Mouse (Mus musculus) mature B cell (primary cell): ENCODE results near the gene Prrt1.

Experiments
- in situ Hi-C: fragments of 300-500 bp; cut with MboI; formaldehyde crosslinking; loops from 2 replicates; pipeline ENCODE4 v1.14.3; 2019

The Prrt1 gene

DNA sequence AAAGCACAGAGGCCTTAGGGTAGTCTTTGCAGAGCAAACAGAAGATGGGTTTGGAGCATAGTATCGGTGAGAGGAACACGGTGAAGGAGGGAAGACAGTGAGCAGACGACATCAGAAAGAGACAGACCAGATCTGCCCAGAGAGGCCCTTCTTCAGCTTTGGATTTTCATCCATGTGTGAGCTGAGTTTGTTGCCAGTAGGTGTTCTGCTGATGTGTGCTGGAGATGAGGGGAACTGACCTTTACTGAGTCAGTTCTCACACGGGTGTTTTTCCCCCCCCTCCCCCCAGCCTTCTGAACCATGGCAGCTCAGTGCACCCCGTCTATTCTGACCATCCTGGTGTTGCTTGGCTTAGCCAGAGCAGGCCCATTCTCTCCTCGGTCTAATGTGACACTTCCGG is 40.9 kb downstream of the Prrt1 start, which contains the start of gene Tnxb:
Gene Tnxb (plus strand): TSS at position 301 of the 400 bp plus-strand sequence.
- in situ Hi-C loops: no loop called here

DNA sequence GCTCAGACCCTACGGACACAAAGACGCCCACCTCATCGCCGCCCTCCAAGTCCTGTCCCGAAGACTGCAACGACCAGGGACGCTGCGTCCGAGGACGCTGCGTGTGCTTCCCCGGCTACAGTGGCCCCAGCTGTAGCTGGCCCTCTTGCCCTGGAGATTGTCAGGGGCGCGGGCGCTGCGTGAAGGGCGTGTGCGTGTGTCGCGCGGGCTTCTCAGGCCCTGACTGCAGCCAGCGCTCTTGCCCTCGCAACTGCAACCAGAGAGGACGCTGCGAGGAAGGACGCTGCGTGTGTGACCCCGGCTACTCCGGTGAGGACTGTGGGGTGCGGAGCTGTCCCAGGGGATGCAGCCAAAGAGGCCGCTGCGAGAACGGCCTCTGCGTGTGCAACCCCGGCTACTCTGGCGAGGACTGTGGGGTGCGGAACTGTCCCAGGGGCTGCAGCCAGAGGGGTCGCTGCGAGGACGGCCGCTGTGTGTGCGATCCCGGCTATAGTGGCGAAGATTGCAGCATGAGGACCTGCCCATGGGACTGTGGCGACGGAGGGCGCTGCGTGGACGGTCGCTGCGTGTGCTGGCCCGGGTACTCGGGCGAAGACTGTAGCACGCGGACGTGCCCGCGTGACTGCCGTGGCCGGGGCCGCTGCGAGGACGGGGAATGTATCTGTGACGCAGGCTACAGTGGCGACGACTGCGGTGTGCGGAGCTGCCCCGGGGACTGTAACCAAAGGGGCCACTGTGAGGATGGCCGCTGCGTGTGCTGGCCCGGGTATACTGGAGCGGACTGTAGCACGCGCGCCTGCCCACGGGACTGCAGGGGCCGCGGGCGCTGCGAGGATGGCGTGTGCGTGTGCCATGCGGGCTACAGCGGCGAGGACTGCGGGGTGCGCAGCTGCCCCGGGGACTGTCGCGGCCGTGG is 42.1 kb downstream of the Prrt1 start:
- in situ Hi-C loops: no loop called here

DNA sequence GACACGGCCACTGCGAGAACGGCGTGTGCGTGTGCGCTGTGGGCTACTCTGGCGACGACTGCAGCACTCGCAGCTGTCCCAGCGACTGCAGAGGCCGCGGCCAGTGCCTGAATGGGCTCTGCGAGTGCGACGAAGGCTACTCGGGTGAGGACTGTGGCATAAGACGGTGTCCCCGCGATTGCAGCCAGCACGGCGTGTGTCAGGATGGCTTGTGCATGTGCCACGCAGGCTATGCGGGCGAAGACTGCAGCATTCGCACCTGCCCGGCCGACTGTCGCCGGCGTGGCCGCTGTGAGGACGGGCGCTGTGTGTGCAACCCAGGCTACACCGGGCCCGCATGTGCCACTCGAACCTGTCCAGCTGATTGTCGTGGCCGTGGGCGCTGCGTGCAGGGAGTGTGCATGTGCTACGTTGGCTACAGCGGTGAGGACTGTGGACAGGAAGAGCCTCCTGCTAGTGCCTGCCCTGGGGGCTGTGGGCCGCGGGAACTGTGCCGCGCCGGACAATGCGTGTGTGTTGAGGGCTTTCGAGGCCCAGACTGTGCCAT is 43.0 kb downstream of the Prrt1 start:
- in situ Hi-C loops: no loop called here

DNA sequence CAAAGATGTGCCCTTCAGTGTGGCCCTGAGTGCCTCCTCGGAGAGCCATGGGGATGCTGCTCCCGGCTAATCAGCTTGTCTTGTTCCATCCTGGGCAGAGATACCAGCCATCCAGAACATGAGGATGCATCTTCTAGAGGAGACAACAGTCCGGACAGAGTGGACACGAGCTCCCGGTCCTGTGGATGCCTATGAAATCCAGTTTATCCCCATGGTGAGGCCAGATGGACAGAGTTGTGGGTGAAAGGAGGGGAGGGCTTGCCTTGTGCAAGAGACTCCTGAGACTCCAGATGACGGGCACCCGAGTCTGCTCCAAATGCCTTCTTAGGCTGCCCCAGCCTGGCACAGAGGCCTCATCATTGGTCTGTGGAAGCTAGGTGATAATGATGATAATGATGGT is 43.8 kb downstream of the Prrt1 start:
- in situ Hi-C loops: no loop called here

DNA sequence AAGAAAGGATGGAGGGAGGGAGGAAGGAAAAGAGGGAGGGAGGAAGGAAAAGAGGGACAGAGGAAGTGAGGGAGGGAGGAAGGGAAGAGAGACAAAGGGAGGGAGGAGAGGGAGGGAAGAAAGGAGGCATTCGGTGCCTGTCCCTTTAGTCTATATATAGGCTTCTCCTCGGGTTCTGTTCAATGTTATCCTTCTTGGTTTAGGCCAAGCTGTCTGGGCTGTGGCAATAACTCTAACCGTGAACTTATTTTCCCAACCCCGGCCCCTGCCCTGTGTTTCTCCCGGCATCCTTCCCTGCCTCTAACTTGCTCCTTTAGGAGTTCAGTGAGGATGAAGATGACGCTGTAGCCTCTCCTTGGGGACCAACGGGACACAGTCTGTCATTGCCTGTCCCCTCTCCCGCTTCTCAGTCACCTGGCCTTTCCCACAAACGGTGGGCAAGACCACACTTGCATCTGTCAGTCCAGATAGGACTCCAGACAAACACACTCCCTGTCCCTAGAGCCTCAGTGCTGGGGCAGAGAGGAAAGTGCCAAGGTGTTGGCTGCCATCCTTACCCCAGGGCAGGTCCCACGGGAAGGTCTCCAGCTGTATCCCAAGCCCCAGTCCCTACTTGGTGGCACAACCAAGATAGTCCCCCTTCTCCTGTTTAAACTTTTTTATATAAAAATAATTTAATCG is 45.3 kb downstream of the Prrt1 start:
- in situ Hi-C loops: no loop called here

DNA sequence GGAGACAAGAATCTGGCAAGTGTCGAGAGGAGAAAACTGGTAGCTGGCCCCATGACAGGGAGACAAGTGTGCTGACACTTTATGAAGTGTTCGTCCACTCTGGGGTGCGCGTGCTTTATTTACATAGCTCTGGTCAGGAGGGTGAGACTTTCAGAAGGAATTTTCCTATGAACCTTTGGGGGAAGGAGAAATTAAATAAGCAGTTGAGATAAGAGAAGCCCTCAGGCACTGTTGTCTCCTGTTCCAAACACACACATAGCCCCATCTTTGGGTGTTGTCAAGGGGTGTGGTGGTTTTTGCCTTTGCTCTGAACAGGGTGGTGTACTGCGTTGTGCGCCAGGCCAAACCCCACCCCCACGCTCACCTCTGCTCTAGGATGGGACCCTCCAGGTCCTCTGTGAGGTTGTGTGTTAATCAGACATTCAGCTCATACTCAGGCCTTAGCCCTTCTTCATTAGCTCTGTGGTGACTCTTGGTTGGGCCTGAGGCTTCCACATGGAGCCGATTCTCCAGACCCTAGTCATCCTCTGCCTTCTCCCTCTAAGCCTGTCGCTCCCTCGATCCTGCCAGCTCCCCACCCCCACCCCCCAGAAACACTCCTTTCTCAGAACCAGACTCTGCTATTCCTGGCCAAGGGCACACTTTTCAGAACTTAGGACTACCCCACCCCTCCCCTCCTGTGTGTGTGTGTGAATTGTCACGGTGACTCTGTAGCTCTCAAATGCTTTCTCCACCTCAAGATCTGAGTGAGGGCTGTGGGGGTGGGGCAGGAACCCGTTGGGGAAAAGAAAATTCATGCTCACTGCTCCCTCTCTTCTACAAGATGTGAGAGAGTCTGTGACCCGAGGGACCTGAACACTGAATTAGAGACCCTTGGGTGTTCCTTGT is 46.1 kb downstream of the Prrt1 start:
- in situ Hi-C loops: no loop called here

DNA sequence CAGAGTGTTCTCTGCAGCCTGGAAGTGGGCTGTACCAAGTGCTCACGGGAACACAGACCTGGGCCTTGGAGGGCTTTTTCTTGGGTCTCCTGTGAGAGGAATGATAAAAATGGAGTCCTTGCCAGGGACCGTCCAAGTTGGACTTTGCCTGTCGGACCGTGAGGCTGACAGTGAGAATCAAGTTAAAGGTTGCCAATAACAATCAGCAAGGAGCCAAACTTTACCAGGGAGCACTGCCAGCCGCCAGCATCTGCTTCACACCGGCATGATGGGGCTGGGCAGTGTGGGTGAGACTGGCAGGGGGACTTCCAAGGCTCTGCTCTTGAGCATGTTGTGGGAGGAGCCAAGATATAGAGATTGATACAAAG is 46.7 kb downstream of the Prrt1 start:
- in situ Hi-C loops: no loop called here

DNA sequence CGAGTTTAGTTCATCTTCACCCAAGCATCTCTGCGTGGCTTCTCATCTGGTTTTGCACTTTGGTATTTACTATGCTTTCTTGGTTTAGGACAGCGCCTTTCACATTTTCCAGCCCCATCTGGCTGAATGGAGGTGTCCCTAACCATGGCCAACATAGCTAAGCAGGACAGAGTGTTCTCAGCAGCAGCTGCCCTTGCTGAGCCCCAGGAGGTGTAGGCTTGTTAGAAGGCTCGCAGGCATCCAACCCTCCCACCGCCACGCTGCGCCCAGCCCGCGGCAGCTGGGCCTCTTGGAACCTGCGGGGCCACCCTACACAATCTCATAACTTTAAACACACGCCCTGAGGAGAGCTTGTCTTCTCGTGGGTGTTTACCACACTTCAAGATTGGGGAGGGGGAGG is 47.3 kb downstream of the Prrt1 start:
- in situ Hi-C loops: no loop called here

DNA sequence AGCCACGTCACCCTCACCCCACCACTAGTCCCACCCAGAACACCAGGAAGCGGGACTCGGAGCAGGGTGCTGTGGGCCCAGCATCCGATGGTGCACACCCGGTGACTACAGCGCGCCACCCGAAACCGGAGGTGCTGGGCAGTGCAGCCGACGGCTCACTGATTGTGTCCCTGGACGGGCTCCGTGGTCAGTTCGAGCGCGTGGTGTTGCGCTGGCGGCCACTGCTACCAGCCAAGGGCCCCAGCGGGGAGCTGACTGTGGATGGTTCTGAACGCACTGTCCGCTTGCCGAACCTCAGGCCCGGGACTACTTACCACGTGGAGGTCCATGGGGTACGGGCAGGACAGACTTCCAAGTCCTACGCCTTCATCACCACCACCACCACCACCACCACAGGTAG is 50.9 kb downstream of the Prrt1 start:
- in situ Hi-C loops: no loop called here

DNA sequence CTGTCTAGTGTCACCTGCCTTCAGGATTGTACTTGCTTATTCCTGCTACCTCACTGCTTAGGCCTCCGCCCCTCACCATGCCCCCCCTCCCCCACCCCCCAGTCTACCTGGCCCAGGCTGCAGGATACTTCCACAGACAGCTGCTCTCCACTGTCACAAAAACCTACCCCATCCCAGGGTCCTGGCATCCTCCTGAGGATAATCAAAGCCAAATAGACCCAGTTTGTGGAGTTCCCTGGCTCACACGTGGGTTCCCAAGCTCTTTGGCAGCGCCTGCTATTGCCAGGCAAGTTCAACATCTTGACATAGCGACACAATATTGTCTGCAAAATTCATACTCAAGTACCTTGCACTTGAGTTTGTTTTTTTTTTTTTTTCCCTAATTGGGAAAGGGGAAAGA is 51.3 kb downstream of the Prrt1 start:
- in situ Hi-C loops: no loop called here

DNA sequence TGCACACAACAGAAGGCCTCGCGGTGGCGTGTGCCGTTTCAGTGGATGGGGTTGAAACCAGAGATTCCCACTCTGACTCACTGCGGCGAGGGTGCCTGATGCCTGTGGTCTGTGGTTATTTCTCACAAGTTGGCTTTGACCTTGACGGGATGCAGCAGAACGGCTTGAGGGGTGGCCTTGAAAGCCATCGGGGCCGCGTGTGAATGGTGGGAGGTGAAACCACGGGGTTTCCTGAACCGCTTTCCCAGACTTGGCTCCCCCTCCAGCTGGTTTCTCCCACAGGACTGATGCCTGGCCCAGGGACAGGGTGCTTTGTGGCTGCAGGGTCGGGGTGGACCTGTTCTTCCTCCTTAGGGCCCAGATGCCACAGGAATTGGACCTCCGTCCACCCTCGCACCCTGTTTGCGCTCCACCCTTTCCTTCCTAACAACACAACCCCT is 51.8 kb downstream of the Prrt1 start:
- in situ Hi-C loops: no loop called here

DNA sequence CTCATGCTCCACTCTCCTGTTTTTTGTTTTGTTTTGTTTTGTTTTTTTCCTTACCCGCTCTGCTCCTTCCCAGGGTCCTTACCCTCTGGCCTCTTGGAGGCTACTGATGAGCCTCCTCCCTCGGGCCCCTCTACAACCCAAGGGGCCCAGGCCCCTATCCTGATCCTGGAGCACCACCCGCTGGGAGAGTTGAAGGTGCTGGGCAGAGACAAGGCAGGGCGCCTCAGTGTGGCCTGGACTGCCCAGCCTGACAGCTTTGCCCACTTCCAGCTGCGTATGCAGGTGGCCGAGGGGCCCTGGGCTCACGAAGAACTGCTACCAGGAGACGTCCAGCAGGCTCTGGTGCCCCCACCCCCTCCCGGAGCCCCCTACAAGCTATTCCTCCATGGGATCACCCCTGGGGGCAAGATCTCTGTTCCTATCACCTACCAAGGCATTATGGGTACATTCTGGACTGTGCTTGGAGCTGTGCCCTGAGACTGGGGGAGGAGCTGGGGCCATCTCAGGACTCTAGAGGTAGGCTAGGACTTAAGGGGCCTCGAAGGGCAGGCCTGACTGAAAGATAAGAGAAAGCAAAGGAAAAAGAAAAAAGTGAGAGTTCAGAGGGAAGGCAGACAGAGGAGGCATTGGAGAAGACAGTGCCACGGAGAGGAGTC is 52.7 kb downstream of the Prrt1 start:
- in situ Hi-C loops: no loop called here
